Mouse (Mus musculus) heart, embryonic 16.5 days (tissue): ENCODE results near the gene Adam3. TPM values are rescaled to one million over a fixed set of nuclear protein-coding genes. Genes with fewer than 3 reads are reported as not detected.

Experiments used
- ATAC-seq: fragments of 200-750 bp; cut with Nextera tagmentation; replicated peaks from 2 replicates; pipeline ENCODE4 v1.8.0; 2017; ENCODE audit warnings: moderate number of reproducible peaks; ENCODE audit not compliant: insufficient read depth, low FRiP score; ENCODE audit errors: extremely low read depth
- H3K27ac ChIP-seq: fragments of 300-500 bp; sonication (generic); 2 replicates; pipeline ENCODE4 v1.5.1; 2014; ENCODE audit warnings: mild to moderate bottlenecking, low read length, control low read depth, moderate library complexity
- H3K27me3 ChIP-seq: fragments of 300-500 bp; sonication (generic); 2 replicates; pipeline ENCODE4 v1.6.1; 2014; ENCODE audit warnings: low read length, mixed read lengths; ENCODE audit not compliant: control insufficient read depth, insufficient read depth
- H3K36me3 ChIP-seq: fragments of 300-500 bp; sonication (generic); 2 replicates; pipeline ENCODE4 v1.6.1; 2014; ENCODE audit not compliant: control insufficient read depth, insufficient read depth
- H3K4me1 ChIP-seq: fragments of 300-500 bp; sonication (generic); 2 replicates; pipeline ENCODE4 v1.6.1; 2014; ENCODE audit warnings: low read length, mixed read lengths; ENCODE audit not compliant: control insufficient read depth, insufficient read depth
- H3K4me2 ChIP-seq: fragments of 300-500 bp; sonication (generic); 2 replicates; pipeline ENCODE4 v1.6.1; 2014; ENCODE audit warnings: low read depth, mild to moderate bottlenecking, control low read depth, low read length
- H3K4me3 ChIP-seq: fragments of 300-500 bp; sonication (generic); 2 replicates; pipeline ENCODE4 v1.5.1; 2014; ENCODE audit warnings: mild to moderate bottlenecking, control low read depth, low read length
- H3K9ac ChIP-seq: fragments of 300-500 bp; sonication (generic); 2 replicates; pipeline ENCODE4 v1.6.1; 2014; ENCODE audit warnings: low read length, control low read depth
- H3K9me3 ChIP-seq: fragments of 300-500 bp; sonication (generic); replicated peaks from 2 replicates; pipeline ENCODE4 v1.6.1; 2016; ENCODE audit warnings: low read length; ENCODE audit not compliant: control insufficient read depth
- WGBS: fragments of 180-500 bp; shearing (Covaris S2); extraction: QIAGEN DNeasy Blood & Tissue Kit; methylation state at CpG from one replicate; pipeline ENCODE4 v1.1.7; 2014; 5-methylcytosine and 5-hydroxymethylcytosine counted together
- polyA plus RNA-seq: library from polyadenylated mRNA; unstranded; fragments of >200 nt; fragmentation: Nextera tagmentation; extraction: Ambion mirVana; gene quantifications from 2 replicates; pipeline ENCODE4 v1.2.1, GENCODE M21; 2015

Gene Adam3
- 0.15 TPM in 1 of 2 replicates, not detected in the other for polyA plus RNA-seq

DNA sequence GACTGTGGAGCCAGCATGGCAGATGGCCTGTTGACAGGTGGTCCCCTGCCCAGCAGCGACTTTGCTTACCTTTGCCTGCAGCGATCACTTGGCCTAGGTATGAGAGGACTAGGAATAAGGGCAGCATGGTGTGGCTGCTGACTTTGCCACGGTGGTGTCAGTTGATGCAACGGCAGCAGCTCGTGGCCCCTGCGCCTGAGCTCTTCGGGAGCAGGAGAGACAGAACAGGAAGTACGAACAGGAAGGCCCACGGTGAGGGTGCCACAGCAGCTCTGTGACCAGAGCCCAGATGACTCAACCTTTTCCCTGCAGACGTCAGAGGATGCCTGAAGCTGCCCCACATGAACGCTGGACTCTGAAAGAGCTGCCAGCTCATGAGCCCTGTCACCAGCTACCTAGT, at the start of gene Adam3:
Gene Adam3, minus strand, starts transcription at position 223 of the 400 bp plus-strand sequence.
- no peaks in the 10 kb centered on the region for H3K9me3 ChIP-seq
- H3K27me3 ChIP-seq, result no peaks in the 10 kb centered on the region
- H3K27ac ChIP-seq, result no peak within 1 kb of the TSS
- H3K36me3 ChIP-seq, result no peaks in the 10 kb centered on the region
- 28% methylated on average over 11 of the region's 11 CpGs for WGBS
- H3K9ac ChIP-seq, result no peak within 1 kb of the TSS
- no peak for ATAC-seq
- peak within 1 kb of the TSS; percentile 9; the same call in 1 of the 2 replicates for H3K4me2 ChIP-seq
- no peaks in the 10 kb centered on the region for H3K4me1 ChIP-seq
- H3K4me3 ChIP-seq, result no peak within 1 kb of the TSS

GRCm38 (mm10) chr8:24724886-24725626, 596 bp downstream of the Adam3 start:
- Histone ChIP-seq H3K9ac (no peak overlapping the region), H3K27me3 (no peaks in the 10 kb centered on the region), H3K4me1 (no peaks in the 10 kb centered on the region), H3K9me3 (no peaks in the 10 kb centered on the region), H3K4me3 (no peak overlapping the region), H3K36me3 (no peaks in the 10 kb centered on the region), H3K4me2 (peak overlapping the region; percentile 9; the same call in 1 of the 2 replicates), H3K27ac (no peak overlapping the region)
- WGBS, result 63% methylated on average over 16 of the region's 16 CpGs
- ATAC-seq, result no peak

Other genes with a start within 250 kb of the Adam3 start
- gene Adam5, start 98.5 kb upstream of the Adam3 start, polyA plus RNA-seq, result 0.34 and 0.46 TPM in 2 replicates